Mouse (Mus musculus) frontal cortex, adult 2 months (tissue): ENCODE data around the gene Acsl1. TPM values are rescaled to one million over a fixed set of nuclear protein-coding genes. Genes with fewer than 3 reads are reported as not detected.

ENCODE experiments used
- DNase-seq, 2 experiments: peaks; one replicate each; pipeline ENCODE4 v3.0.0; 2022; ENCODE audit warnings: low spot score in 1 of 2; ENCODE audit errors: extremely low spot score in 1 of 2
- polyA plus RNA-seq: library from polyadenylated mRNA; depleted of rRNA; stranded (reverse); fragments of >200 nt; gene quantifications from 2 replicates; pipeline ENCODE4 v1.2.3, GENCODE M21; 2012; rRNA removed

The Acsl1 gene
- polyA plus RNA-seq, result 31.7 and 36.2 TPM in 2 replicates

GRCm38 (mm10) chr8:46470792-46471781 is at the start of gene Acsl1:
Gene Acsl1, plus strand, starts transcription at chr8:46471037.
- DNase-seq, result peak; percentile 96 to 97

GRCm38 (mm10) chr8:46421515-46421914 is 49.3 kb upstream of the Acsl1 start:
- DNase-seq, result no peak

- no peak for DNase-seq
These were observed 42.9 kb upstream of the Acsl1 start for GRCm38 (mm10) chr8:46427940-46428339.

DNA sequence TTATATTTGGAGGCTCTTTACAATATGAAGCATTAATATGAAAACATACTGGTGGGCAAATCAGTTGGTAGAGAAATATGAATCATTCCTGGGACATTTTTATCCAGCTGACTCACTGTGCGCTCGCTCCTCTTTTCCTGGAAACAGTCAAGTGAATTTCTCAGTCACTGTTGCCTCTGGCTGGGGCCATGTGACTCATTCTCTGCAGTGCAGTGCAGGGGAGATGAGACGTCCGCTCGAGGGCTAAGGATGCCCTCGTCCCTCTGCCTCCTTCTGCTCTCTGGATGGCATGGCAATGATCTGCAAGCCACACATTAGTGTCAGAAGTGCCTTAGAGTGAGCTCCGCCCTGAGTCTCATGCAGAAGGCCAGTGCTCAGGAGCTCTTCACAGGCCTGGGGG is 41.0 kb upstream of the Acsl1 start:
- DNase-seq, result peak; percentile 66 to 81

DNA sequence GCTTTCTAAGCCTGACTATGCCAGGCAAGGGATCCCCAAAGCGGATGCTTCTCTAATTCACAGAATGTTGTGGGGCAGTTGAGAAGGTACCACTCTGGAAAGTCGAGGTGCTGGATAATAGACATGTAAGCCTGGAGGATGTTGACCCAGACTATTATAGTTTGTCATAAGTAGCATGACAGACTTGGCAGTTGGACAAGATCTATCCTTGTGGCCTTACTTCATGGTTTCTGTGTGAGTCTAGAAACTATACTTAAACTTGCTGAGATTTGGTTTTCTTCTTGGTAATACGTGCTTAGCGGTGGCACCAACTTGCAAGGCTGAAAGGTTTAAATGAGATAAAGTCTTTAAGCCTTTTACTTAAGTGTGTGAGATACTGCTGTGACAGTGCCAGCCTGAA is 38.9 kb upstream of the Acsl1 start:
- DNase-seq, result no peak

DNA sequence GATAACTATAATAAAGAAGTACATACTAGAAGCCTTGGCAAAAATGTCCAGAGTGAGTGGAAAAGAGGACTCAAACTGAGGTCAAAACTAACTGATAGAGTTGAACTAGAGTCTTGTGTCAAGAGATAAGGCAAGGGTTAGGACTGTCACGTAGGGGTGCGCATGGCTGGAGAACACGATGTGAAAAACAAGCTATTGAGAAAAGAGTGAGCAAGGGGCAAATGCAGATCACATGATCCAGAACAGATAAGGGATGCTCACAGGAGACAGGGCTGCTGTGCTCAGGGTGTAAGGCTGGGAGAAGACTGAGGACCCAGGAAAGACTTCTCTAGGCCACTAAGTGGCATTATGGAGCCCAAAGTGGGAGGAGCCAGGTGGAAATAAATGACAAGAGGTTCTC is 38.3 kb upstream of the Acsl1 start:
- DNase-seq, result no peak

DNA sequence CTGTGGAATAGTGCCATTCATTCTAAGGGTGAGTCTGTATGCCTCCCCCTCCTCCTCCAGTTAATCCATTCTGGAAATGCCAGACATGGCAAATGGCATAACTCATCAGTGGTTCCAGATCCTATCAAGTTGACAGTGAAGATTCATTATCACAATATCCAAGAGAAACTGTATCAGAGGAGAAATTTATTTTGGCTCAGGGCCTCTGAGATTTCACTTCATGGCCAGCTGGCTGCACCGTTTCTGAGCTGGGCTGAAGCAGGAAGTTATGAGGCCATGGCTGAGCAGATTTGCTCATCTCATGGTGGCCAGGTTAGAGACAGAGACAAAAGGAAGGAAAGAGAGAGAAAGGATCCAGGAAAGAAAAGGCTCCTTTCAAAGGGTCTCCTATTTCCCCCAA is 37.2 kb upstream of the Acsl1 start:
- DNase-seq, result no peak

DNA sequence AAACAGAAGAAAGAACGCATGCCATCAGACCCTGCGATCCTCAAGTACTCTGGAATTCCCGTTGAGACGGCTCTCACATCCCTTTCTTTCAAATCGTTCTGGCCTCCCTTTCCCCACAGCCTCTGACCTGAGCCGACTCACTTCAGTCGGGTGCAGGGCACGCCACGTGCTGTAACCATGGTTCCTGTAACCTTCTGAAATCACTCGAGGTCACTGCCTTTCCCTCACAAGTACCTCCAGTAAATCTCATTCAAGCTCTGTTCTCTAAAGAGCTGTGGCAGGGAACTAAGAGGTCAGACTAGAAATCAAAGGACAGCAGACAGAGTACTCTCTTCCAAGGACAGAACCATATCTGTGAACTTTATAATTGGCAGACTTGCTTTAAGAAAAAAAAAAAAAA is 32.3 kb upstream of the Acsl1 start:
- DNase-seq, result no peak

DNA sequence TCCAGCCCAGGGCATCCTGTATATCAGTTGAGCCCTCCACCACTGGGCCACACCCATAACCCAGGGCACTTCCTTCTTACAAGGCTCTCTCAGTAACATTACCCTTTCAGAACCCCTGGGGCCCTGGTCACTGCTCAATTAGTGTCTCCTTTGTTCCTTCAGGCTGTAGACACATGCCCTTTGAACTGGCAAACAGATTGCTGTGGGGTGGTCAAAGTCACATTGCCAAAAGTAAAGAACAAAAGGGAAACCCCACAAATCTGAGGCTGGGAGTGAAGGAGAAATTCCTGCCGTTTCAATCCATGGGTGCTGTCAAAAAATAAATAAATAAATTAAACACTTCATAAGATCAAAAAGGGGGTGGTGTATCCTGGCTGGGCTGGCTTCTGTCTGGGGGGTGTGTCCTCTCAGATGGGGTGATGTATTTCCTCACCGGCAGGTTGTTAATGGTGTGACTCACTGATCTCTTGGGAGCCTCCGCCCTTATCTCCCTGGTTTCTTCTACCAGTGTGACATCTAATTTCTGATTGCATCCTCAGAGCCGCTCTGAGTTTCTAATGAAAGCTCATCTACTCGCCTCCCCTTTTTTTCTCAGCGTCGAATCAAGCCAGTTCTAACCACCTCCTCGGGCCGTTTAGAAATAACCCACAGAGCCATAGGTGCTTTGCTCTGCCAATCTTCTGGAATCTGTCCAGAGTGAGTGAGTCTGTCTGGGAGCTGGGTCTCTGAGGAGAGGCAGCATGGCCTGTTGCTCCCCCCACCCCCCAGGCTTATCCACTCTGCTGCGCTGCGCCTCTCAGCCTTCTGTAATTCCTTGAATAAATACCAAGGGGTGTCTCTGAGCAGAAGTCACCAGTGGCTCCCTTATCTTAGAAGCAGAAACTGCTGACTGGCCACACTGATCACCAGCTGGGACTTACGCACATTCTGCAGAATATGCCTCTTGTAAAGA is 24.6 kb upstream of the Acsl1 start:
- DNase-seq, result no peak

- no peak for DNase-seq
These were observed 23.5 kb upstream of the Acsl1 start for GRCm38 (mm10) chr8:46447334-46447733.

DNA sequence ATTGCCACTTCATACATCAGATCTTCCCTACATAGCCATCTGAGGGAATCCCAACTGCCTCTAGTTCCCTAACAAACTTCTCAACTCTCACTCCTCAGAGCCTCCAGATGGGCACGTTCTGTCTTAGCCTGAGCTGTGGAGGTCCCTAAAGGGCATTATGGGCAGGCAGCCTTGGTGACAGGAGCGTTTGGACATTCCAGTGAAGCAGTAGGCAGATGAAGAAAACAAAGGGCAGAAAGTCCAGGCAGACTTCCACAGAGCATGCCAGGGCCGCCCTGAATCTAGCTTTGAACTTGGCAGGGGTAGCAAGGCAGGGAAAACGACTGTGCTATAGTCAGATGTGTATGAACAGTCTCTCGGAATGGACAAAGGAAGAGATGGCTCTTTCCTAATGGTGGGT is 22.2 kb upstream of the Acsl1 start:
- DNase-seq, result no peak

DNA sequence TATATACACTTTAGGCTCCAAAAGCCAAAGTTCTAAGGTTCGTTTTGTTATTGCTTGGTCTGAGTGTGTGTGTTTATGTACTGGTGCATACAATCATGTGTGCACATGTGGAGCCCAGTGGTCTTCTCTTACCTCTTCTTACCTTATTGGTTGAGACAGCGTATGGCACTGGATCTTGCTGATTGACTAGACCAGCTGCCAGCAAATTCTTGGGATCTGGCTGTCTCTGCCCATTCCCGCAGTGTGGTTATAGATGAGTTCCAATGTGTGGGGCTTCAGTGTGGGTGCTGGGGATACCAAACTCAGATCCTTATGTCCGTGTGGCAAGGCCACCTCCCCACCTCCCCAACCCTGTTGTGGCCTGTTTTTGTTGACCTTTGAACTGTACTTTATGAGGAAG is 21.8 kb upstream of the Acsl1 start:
- DNase-seq, result no peak

DNA sequence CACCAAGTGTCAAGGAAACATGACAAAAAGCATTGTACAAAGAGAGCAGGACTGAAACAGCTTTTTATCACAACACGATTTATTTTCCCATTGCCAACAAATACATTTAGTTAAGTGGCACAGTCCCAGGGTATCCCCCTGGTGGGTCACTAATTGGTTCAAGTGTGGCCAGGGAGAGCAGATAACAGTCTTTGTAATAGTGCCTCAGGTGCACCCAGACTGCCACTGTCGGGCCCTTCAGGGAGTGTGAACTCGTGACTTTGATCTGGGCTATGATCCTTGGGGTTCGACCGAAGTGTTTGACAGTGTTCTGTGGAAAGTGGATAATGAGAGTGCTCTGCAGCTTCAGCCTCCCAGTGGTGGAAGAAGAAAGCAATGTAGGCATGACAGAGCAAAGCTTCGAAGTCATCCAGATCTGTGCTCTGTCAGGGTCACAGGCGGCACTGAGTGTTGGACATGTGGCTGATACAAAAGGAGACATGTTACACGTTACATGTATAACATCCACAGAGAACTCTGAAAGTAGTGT is 21.1 kb upstream of the Acsl1 start:
- DNase-seq, result no peak

DNA sequence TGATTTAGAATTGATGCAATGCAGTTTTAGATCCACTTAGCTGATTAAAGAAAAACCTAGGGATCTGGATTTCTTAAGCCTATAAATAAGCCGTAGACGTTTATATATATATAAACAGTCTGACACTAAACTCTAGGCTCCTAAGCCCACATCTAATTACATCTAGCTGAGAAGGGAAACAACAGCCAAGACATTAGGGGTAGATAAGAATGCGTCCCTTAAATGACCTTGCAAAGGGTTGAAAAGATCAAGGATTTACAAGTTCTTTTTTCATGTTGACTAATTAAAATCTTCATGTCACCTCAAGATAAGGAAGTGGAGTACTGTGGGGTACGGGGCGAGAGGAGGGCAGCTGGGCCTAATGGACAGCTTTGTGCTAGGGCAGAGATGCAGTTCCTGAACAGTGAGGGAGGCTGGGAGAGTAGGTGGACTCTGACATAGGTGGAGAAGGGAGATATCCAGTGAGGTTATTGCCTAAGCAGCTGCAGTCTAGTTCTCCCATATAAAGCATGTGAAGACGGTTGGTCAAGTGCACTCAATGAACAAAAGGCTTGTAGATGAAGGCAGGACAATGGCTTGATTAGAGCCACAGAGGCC is 12.5 kb upstream of the Acsl1 start:
- no peak for DNase-seq

GRCm38 (mm10) chr8:46468400-46468799 is 2.4 kb upstream of the Acsl1 start:
- DNase-seq, result no peak

GRCm38 (mm10) chr8:46469071-46469769 is 1.6 kb upstream of the Acsl1 start:
- DNase-seq, result no peak

DNA sequence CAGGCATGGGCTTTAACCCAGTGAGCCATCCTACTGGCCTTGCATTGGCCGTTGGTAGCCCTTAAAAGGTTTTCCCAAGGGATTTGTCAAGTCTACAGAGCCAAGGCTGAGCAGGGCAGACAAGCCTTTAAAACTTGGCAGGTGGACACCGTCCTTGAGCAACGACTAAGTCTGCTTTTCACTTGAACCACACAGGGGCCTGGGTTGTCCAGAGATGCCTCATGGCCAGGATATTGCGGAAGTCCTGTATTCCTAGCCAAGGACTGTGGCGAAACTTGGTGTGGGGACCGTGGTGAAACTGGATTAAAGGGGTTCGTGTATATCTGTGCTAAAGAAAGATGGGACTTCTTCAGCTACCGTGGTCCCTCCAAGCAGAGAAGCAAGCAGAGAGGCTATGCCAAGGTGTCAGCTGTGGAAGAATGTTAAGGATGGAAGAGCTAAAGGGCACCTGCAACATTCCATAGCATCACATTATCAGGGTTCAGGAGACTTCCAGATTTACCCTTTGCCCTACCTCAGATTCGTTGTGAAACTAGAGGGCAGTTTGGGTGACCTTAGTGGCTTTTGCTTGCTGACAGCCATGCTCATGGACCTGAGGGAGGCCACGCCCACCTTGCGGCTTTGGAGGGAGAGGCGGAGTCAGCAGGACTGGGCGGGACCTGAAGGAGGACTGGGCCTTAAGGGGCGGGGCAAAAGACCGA is 596 bp upstream of the Acsl1 start:
- DNase-seq, result no peak

- no peak for DNase-seq
These were observed 1.2 kb downstream of the Acsl1 start for GRCm38 (mm10) chr8:46471926-46472485.

GRCm38 (mm10) chr8:46474120-46474519 is 3.3 kb downstream of the Acsl1 start:
- no peak for DNase-seq
